8 mouse cellular contexts compared by ENCODE assay signal in genomic region chr9:21166516-21166915, GRCm38 (mm10). TPM values are rescaled to one million over a fixed set of nuclear protein-coding genes. Genes with fewer than 3 reads are reported as not detected.
DNase-seq lines count a peak whose midpoint lies in the region; ATAC-seq and TF ChIP-seq lines count a peak whose summit lies in the region.

No protein-coding gene starts in this region.

- no peaks in the 10 kb centered on the region for H3K9me3 ChIP-seq in kidney, embryonic 16.5 days (ENCODE audit: low read length)
- no peaks in the 10 kb centered on the region for H3K9me3 ChIP-seq in embryonic facial prominence, embryonic 11.5 days (replicated peaks; ENCODE audit: control insufficient read depth, low read length)
- no peaks in the 10 kb centered on the region for H3K9me3 ChIP-seq in hindbrain, postnatal 0 days (ENCODE audit: low read length)
- H3K9me3 ChIP-seq in midbrain, postnatal 0 days (ENCODE audit: low read length), result no peaks in the 10 kb centered on the region

- TF ChIP-seq CTCF in hindbrain, postnatal 0 days (IDR thresholded peaks at IDR 0.05; ENCODE audit: low read depth), result no peak
- no peak for TF ChIP-seq CTCF in midbrain, postnatal 0 days (IDR thresholded peaks at IDR 0.05)

- DNase-seq in kidney, postnatal 14 days, result no peak
- no peak for DNase-seq in embryonic facial prominence, embryonic 11.5 days (ENCODE audit: low spot score)
- no peak for DNase-seq in hindbrain, postnatal 0 days (ENCODE audit: low spot score)
- DNase-seq in midbrain, postnatal 0 days (ENCODE audit: low spot score), result no peak
- no peak for DNase-seq in MN1 (ENCODE audit: low spot score)
- no peak for DNase-seq in adrenal gland, postnatal 10 days

- ATAC-seq in kidney, embryonic 16.5 days (ENCODE audit: low FRiP score, low TSS enrichment), result no peak
- no peak for ATAC-seq in embryonic facial prominence, embryonic 11.5 days (replicated peaks; ENCODE audit: insufficient number of reproducible peaks, low FRiP score, low TSS enrichment, low read depth)
- no peak for ATAC-seq in hindbrain, postnatal 0 days
- no peak for ATAC-seq in midbrain, postnatal 0 days (ENCODE audit: low FRiP score)
- no peak for ATAC-seq in erythroid progenitor cell, adult 5-6 weeks (replicated peaks; ENCODE audit: low FRiP score, poor library complexity, severe bottlenecking)

- no peaks in the 10 kb centered on the region for H3K36me3 ChIP-seq in kidney, embryonic 16.5 days (ENCODE audit: insufficient read depth, low read length)
- H3K36me3 ChIP-seq in embryonic facial prominence, embryonic 11.5 days (replicated peaks; ENCODE audit: control insufficient read depth, insufficient read depth, low read depth, low read length), result no peaks in the 10 kb centered on the region
- H3K36me3 ChIP-seq in hindbrain, postnatal 0 days (ENCODE audit: insufficient read depth, low read length), result no peaks in the 10 kb centered on the region
- no peaks in the 10 kb centered on the region for H3K36me3 ChIP-seq in midbrain, postnatal 0 days (ENCODE audit: insufficient read depth, low read length)

- H3K4me1 ChIP-seq in kidney, embryonic 16.5 days (ENCODE audit: insufficient read depth, low read length), result peaks cover 47% of the 10 kb centered on the region
- peaks cover 14% of the 10 kb centered on the region for H3K4me1 ChIP-seq in embryonic facial prominence, embryonic 11.5 days (ENCODE audit: control insufficient read depth, insufficient read depth, low read length)
- H3K4me1 ChIP-seq in hindbrain, postnatal 0 days (ENCODE audit: insufficient read depth, low read length), result peaks cover 5% of the 10 kb centered on the region; the same call in 1 of the 2 replicates
- H3K4me1 ChIP-seq in midbrain, postnatal 0 days (ENCODE audit: insufficient read depth, low read length), result peaks cover 3% of the 10 kb centered on the region; the same call in 1 of the 2 replicates

- no peak overlapping the region for H3K9ac ChIP-seq in kidney, embryonic 16.5 days (replicated peaks; ENCODE audit: low read length)
- no peak overlapping the region for H3K9ac ChIP-seq in embryonic facial prominence, embryonic 11.5 days (replicated peaks; ENCODE audit: low read length)
- H3K9ac ChIP-seq in hindbrain, postnatal 0 days (replicated peaks; ENCODE audit: low read length), result no peak overlapping the region; the same call in 1 of the 2 replicates
- no peak overlapping the region for H3K9ac ChIP-seq in midbrain, postnatal 0 days (replicated peaks; ENCODE audit: low read length, poor library complexity, severe bottlenecking)

- WGBS in kidney, embryonic 16.5 days, result 37% methylated on average over 3 of the region's 3 CpGs
- WGBS in embryonic facial prominence, embryonic 11.5 days, result 38% methylated on average over 3 of the region's 3 CpGs
- 23% methylated on average over 3 of the region's 3 CpGs for WGBS in hindbrain, postnatal 0 days
- 41% methylated on average over 3 of the region's 3 CpGs for WGBS in midbrain, postnatal 0 days

- peaks cover 50% of the 10 kb centered on the region for H3K27me3 ChIP-seq in kidney, embryonic 16.5 days (ENCODE audit: insufficient read depth, low read length)
- peaks cover 39% of the 10 kb centered on the region for H3K27me3 ChIP-seq in embryonic facial prominence, embryonic 11.5 days (ENCODE audit: control insufficient read depth, insufficient read depth, low read length)
- peaks cover 32% of the 10 kb centered on the region for H3K27me3 ChIP-seq in hindbrain, postnatal 0 days (ENCODE audit: insufficient read depth, low read length)
- H3K27me3 ChIP-seq in midbrain, postnatal 0 days (ENCODE audit: insufficient read depth, low read length), result peaks cover 50% of the 10 kb centered on the region

- peak overlapping the region; percentile 59 for H3K4me3 ChIP-seq in kidney, embryonic 16.5 days (ENCODE audit: low read length)
- H3K4me3 ChIP-seq in embryonic facial prominence, embryonic 11.5 days (ENCODE audit: low read depth, low read length), result peak overlapping the region; percentile 49
- peak overlapping the region; percentile 49 for H3K4me3 ChIP-seq in hindbrain, postnatal 0 days (ENCODE audit: low read length)
- H3K4me3 ChIP-seq in midbrain, postnatal 0 days (ENCODE audit: low read depth, low read length), result peak overlapping the region; percentile 55

- H3K4me2 ChIP-seq in kidney, embryonic 16.5 days (replicated peaks; ENCODE audit: low read depth, low read length), result peak overlapping the region; percentile 92
- peak overlapping the region; percentile 77 for H3K4me2 ChIP-seq in embryonic facial prominence, embryonic 11.5 days (ENCODE audit: low read depth, low read length)
- peak overlapping the region; percentile 76 for H3K4me2 ChIP-seq in hindbrain, postnatal 0 days (ENCODE audit: low read depth, low read length)
- peak overlapping the region; percentile 67 for H3K4me2 ChIP-seq in midbrain, postnatal 0 days (ENCODE audit: low read depth, low read length, poor library complexity, severe bottlenecking)

- H3K27ac ChIP-seq in kidney, embryonic 16.5 days (ENCODE audit: low read length), result no peak overlapping the region
- no peak overlapping the region for H3K27ac ChIP-seq in embryonic facial prominence, embryonic 11.5 days (replicated peaks; ENCODE audit: low read depth, low read length)
- H3K27ac ChIP-seq in hindbrain, postnatal 0 days, result no peak overlapping the region
- H3K27ac ChIP-seq in midbrain, postnatal 0 days (ENCODE audit: low read depth, low read length), result no peak overlapping the region

RNA-seq across cellular contexts. Expression of gene Pde4a, which starts 1.0 kb away (rescaled TPM):
- 14.3 and 15.3 TPM in 2 replicates for polyA plus RNA-seq in kidney, embryonic 16.5 days (2015; fragmentation: Nextera tagmentation; extraction: Ambion mirVana)
- 3.8 and 4.7 TPM in 2 replicates for polyA plus RNA-seq in embryonic facial prominence, embryonic 11.5 days (2014; fragmentation: Nextera tagmentation; extraction: Ambion mirVana)
- total RNA-seq in hindbrain, postnatal 0 days (2014; rRNA removed), result 41.3 and 45.0 TPM in 2 replicates
- polyA plus RNA-seq in hindbrain, postnatal 0 days (2015; fragmentation: Nextera tagmentation; extraction: Ambion mirVana), result 46.4 and 47.7 TPM in 2 replicates
- 40.7 and 46.5 TPM in 2 replicates for total RNA-seq in midbrain, postnatal 0 days (2014; rRNA removed)
- 59.8 and 63.8 TPM in 2 replicates for polyA plus RNA-seq in midbrain, postnatal 0 days (2015; fragmentation: Nextera tagmentation; extraction: Ambion mirVana)
- total RNA-seq in erythroid progenitor cell, adult 5-6 weeks (2015; ENCODE audit: low replicate concordance), result 4.6 TPM in 1 of 2 replicates, not detected in the other
- total RNA-seq in erythroid progenitor cell, adult 5-6 weeks (2017; ENCODE audit: low replicate concordance), result 0.15 and 0.39 TPM in 2 replicates
- total RNA-seq in adrenal gland, postnatal 10 days (2021), result 10 to 100 TPM; 22.7 to 31.5 TPM

RNA-seq across cellular contexts. Expression of gene Cdc37, which starts 16.7 kb away (rescaled TPM):
- 359 and 386 TPM in 2 replicates for polyA plus RNA-seq in kidney, embryonic 16.5 days (2015; fragmentation: Nextera tagmentation; extraction: Ambion mirVana)
- polyA plus RNA-seq in embryonic facial prominence, embryonic 11.5 days (2014; fragmentation: Nextera tagmentation; extraction: Ambion mirVana), result 371 and 374 TPM in 2 replicates
- 20.1 and 21.4 TPM in 2 replicates for total RNA-seq in hindbrain, postnatal 0 days (2014; rRNA removed)
- polyA plus RNA-seq in hindbrain, postnatal 0 days (2015; fragmentation: Nextera tagmentation; extraction: Ambion mirVana), result 173 and 181 TPM in 2 replicates
- 29.0 and 37.7 TPM in 2 replicates for total RNA-seq in midbrain, postnatal 0 days (2014; rRNA removed)
- polyA plus RNA-seq in midbrain, postnatal 0 days (2015; fragmentation: Nextera tagmentation; extraction: Ambion mirVana), result 179 and 186 TPM in 2 replicates
- 28.9 and 42.9 TPM in 2 replicates for total RNA-seq in erythroid progenitor cell, adult 5-6 weeks (2015; ENCODE audit: low replicate concordance)
- 68.0 and 76.5 TPM in 2 replicates for total RNA-seq in erythroid progenitor cell, adult 5-6 weeks (2017; ENCODE audit: low replicate concordance)
- total RNA-seq in adrenal gland, postnatal 10 days (2021), result 100 to 1,000 TPM; 155 to 160 TPM

RNA-seq across cellular contexts. Expression of gene Tyk2, which starts 35.5 kb away (rescaled TPM):
- 16.1 and 16.3 TPM in 2 replicates for polyA plus RNA-seq in kidney, embryonic 16.5 days (2015; fragmentation: Nextera tagmentation; extraction: Ambion mirVana)
- 5.4 and 7.1 TPM in 2 replicates for polyA plus RNA-seq in embryonic facial prominence, embryonic 11.5 days (2014; fragmentation: Nextera tagmentation; extraction: Ambion mirVana)
- total RNA-seq in hindbrain, postnatal 0 days (2014; rRNA removed), result 10.8 and 15.4 TPM in 2 replicates
- 5.7 and 6.2 TPM in 2 replicates for polyA plus RNA-seq in hindbrain, postnatal 0 days (2015; fragmentation: Nextera tagmentation; extraction: Ambion mirVana)
- total RNA-seq in midbrain, postnatal 0 days (2014; rRNA removed), result 9.8 and 9.9 TPM in 2 replicates
- 4.8 and 5.4 TPM in 2 replicates for polyA plus RNA-seq in midbrain, postnatal 0 days (2015; fragmentation: Nextera tagmentation; extraction: Ambion mirVana)
- 2.5 and 5.0 TPM in 2 replicates for total RNA-seq in erythroid progenitor cell, adult 5-6 weeks (2015; ENCODE audit: low replicate concordance)
- total RNA-seq in erythroid progenitor cell, adult 5-6 weeks (2017; ENCODE audit: low replicate concordance), result 4.7 and 5.0 TPM in 2 replicates
- total RNA-seq in adrenal gland, postnatal 10 days (2021), result 10 to 100 TPM; 12.5 to 18.6 TPM
